Mouse (Mus musculus) CD4-positive, CD25-positive, alpha-beta regulatory T cell, adult 2 months (primary cell): ENCODE measurements around the gene Pnn.

Experiments
- DNase-seq: peaks from one replicate; pipeline ENCODE4 v3.0.0-alpha.2; 2012; ENCODE audit warnings: low read depth, low spot score

Pnn gene

DNA sequence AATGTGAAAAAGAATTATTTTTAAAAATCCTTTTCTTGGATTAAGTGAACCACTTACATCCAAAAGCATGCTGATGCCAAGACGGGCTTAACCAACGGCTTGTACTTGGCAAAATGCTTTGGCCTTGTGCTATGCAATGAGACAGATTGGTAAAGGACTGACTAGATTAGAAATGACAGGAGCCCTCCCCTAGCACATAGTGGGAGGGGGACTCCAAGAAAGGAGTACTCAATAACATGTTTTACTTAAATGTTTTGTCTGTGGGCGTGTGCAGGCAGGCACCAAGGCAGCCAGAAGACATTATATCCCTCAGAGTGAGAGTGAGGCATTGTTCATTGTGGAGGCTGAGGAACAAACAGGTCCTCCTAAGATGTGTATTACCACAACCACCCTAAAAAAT, 7.4 kb downstream of the Pnn start:
- no peak for DNase-seq

DNA sequence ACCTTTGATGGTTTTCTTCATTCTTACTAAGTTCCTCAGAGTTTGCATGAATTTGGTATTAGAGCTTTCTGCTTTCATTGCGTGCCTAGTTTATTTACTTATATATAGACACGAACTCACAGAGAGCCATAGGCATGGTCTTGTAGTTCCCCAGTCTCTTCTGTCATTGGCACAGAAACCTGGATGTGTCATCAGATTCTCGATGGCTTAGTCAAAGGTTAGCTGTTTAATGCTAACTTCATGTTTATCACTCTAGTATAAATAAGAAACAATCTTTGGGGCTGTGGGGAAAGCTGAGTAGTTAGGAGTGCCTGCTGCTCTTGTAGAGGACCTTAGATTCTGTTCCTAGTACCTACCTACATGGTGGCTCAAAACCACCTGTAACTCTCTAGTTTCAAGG, 10.3 kb downstream of the Pnn start:
- DNase-seq = no peak

DNA sequence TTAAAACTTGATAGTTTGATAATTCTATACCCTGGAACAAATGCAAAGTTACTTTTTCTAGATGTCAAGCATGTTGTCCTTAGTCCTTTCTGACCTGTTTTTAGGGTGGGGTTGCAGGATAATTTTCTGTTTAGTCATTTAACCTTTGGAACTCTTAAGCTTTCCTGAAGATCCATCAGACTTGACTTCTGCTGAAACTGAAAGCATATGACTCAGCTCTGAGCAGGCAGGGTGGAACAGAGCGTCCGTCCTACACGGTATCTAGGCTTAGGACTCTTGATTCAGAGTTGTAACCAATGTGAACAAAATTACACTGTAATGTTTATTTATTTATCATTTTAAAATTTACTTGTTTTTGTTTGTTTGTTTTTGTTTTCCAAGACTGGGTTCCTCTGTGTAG, 11.2 kb downstream of the Pnn start:
- no peak for DNase-seq

DNA sequence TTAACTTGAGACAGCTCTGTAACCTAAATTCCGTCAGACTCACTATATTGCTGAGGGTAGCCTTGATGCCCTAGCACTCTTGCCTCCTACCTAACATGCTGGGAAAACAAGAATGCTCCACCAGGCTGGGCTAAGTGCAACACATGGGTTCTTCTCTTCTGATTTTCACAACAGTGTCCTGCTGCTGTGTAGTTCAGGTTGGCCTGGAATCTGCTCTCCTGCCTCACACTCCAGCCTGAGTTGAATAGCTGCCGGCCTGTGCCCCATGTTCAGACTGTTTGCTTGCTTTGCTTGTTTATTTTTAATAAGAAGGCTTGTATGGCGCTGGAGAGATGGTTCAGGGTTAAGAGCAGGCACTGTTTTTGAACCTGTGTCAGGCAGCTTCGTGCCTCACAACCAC, 13.8 kb downstream of the Pnn start:
- DNase-seq = no peak

DNA sequence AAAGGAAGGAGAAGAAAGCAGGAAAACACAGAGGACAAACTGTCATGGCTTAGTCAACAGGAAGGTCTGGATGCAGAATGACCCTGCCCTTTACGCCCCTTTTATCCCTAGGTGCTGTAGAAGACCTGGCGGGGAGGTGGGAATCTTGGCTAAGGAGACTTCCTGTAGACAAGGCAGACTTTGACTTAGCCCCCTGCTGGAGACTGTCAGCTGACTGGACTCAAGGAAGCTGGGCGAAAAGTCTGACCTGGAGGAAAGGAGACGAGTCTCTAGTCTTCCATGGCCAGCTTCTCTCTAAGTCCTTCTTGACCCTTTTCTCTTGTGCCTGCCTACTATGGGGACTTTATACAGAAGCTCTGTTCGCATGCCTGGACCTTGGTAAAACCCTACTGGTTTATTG, 17.8 kb downstream of the Pnn start:
- no peak for DNase-seq

DNA sequence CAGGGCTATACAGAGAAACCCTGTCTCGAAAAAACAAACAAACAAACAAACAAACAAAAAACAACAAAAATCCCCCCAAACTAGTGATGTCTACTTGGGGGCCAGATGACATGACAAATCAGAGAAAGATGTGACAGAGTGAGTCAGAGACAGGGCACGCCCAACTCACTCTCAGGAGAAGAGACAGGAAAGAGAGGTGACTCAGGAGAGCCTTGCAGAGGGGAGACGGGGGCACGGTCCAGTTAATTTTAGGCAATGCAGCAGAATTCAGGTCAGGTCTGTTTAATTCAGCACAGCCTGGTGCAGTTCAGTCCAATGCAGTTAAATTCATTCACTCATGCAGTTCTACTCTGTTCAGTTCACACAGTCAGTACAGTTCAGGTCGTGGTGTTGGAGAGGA, 19.5 kb downstream of the Pnn start:
- DNase-seq = no peak

DNA sequence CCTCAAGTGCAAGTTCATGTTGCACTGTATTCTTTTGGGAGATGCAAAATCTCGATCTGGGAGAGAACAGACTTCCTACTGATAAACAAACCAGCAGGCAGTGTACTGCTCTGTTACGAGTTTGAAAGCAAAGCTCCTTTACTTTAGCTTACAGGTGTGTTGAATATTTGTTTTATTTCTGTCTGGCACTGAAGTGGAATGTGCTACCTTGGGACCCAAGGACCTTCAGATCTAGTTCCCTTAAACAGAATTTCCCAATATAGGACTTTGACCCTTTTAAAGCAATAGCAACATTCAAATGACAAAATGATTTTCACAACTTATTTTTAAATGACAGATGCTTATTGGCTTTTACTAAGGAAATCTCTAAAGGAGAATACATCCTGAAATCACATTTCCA, 26.9 kb downstream of the Pnn start:
- no peak for DNase-seq

DNA sequence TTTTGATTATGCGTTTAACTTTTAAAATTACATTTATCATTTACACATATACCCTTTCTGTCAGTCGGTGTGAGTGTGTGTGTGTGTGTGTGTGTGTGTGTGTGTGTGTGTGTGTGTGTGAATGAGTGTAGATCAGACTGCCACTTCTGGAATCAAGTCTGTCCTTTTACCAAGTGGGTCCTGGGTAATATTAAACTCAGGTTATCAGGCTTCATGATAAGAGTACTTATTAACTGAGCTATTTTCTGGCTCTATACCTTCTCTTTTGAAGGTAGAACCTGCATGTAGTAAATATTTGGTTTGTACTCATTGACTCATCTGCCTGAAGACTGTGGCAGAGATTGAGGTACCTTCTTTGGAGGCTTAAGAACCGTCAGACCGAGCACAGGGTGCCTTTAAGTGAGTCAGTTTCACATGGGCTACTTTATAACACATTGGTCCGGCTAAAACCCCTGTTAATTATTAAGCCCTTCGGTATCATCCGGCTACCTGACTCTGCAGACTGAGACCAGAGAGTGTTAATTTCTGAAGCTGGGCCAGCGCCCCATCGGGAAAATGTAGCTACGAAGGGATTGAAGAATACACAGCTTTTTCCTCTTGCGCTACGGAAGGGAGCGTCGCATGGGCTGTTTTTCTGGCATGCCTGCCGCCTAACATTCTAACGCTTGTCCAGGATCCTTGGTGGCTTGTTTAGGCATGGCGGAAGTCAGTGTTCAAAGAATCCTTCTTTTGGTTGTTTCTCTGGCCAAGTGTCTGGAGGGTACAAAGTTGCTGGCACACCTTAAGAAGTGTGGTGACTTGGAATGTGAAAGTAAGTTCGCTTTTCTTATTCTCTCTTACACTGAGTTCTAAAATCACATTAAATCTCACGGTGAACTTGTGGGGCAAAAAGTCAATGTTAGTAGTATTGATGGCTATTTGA, 28.7 kb downstream of the Pnn start, which contains the start of gene Mia2:
TSS of gene Mia2 (plus strand) at position 696 of the 922 bp plus-strand sequence.
- DNase-seq = no peak

DNA sequence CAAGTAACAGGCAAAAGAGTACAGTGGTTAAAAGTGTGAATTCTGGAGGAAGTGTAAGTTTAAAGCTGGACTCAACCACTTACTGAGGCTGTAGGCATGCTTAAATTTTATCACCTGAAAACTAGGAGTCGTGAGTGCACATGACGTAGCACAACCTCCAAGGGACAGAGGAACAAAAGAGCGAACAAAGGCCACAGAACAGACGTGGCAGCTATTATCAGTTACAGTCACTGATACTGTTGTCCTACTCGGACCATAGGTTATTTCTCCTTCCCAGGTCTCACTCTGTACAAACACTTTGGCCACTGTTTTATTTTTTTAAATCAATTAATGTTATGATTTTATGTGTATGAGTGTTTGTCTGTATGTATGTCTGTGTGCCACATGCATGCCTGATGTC, 38.1 kb downstream of the Pnn start:
- DNase-seq = no peak

DNA sequence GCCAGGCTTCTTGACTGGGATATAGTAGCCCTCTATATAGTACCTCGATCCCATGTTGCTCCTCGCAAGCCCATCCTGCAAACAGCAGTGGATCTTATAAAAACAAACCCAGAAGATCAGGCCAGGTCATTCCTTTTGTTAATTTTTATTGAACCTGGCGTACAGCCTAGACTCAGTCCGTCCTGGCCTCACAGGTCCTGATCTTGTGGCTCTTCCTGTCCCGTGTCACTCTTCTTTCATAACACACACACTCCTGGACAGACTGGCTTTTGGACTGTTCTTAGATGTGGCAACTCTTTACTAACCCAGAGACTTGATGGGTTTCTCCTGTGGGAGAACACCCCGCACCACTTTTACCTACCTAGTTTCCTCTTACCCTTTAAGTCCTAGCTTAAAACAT, 39.2 kb downstream of the Pnn start:
- DNase-seq = no peak

DNA sequence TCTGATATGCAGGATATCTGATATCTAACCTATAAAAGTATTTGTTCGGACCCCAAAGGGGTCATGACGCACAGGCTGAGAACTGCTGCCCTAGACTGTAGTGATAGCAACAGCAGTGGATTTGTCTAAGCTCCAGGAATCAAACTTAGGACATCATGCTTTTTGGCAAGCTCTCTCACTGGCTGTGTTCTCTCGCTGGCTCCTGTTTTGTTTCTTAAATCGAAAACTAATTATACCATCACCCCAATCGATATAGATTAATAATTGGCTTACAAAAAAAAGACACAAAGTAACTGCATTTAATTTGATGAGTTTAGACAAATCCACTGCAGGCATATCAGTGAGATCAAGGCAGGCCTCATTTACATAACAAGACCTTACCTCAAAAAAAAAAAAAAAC, 39.8 kb downstream of the Pnn start:
- DNase-seq = no peak

DNA sequence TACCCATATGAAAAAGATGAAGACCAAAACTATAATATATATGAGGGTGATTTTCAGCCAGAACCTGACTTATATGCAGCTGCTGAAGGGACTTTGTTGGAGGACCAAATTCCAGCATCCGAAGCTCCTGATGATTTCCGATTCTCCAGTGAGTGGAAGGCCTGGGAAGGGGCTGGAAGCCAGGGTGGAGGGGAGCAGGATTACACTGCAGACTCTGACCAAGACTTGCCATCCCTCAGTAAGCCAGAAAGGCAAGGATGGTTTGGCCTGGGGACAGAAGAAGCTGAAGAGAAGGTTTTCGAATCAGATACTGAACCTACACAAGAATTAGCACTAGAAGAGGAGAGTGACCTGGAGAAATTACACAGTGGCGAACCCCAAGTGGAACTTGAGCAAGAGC, 41.2 kb downstream of the Pnn start:
- no peak for DNase-seq

DNA sequence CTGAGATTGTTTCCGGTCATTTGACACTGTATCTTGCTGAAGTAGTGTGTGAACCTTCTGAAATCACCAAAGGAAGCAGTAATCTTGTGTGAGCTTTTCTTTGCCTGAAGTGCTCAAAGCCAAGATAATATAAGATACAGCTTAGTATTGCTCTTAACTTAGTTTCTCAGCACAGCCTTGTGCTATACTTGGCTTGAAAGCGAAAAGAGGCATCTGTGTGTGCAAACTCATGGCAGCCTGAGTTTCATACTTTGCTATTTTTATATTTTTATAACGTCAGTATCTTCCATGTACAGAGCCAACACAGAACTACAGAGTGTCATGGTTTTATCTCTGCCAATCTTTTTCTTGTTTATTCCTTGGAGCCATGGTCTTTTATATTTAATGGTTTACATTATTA, 50.5 kb downstream of the Pnn start:
- DNase-seq = no peak
